Mouse (Mus musculus) embryonic fibroblast, embryonic 13.5 days (primary cell): ENCODE data around the gene Cap2. TPM values are rescaled to one million over a fixed set of nuclear protein-coding genes. Genes with fewer than 3 reads are reported as not detected.

Source experiments
- H3K27ac ChIP-seq: 2 replicates; pipeline ENCODE4 v1.5.1; 2012; ENCODE audit warnings: low read length, control low read depth, inconsistent platforms; ENCODE audit not compliant: insufficient read depth
- H3K4me1 ChIP-seq: 2 replicates; pipeline ENCODE4 v1.6.1; 2011; ENCODE audit warnings: low read length; ENCODE audit not compliant: control insufficient read depth, insufficient read depth
- H3K4me3 ChIP-seq: 2 replicates; pipeline ENCODE4 v1.5.1; 2011; ENCODE audit warnings: mild to moderate bottlenecking, control low read depth, low read length; ENCODE audit not compliant: insufficient read depth
- CTCF ChIP-seq: IDR thresholded peaks from 2 replicates; pipeline ENCODE4 v1.5.1; 2011; ENCODE audit warnings: mild to moderate bottlenecking, control low read depth, low read length, moderate library complexity, borderline replicate concordance; ENCODE audit not compliant: insufficient read depth
- POLR2A ChIP-seq: IDR thresholded peaks from 2 replicates; pipeline ENCODE4 v1.6.1; 2011; ENCODE audit warnings: low read depth, mild to moderate bottlenecking, control low read depth, low read length, moderate library complexity
- polyA plus RNA-seq: library from polyadenylated mRNA; stranded (reverse); fragments of >200 nt; gene quantifications from 2 replicates; pipeline ENCODE4 v1.2.4, GENCODE M21; 2011; ENCODE audit warnings: low read depth; ENCODE audit not compliant: missing spikeins, insufficient read length

The Cap2 gene
- polyA plus RNA-seq, 1 experiment: 24.8 TPM

DNA sequence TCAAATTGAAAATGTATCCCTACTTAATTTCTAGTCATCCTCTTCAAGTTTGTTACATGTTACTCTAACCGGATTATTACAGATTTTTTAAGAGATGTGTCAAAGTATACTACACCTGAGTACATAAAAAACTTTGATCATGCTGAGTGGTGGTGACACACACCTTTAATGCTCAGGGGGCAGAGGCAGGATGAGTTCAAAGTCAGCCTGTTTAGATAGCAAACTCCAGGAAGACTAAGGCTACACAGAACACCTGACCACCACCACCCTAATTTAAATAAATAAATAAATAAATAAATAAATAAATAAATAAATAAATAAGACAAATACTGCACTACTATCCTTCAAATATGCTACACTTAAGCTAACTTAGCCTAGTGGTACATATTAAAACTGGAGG is 194.3 kb downstream of the Cap2 start:
- H3K4me3 ChIP-seq: no peak overlapping the region
- TF ChIP-seq POLR2A (no peak), CTCF (no peak)
- no peaks in the 10 kb centered on the region for H3K4me1 ChIP-seq
- H3K27ac ChIP-seq: no peak overlapping the region

DNA sequence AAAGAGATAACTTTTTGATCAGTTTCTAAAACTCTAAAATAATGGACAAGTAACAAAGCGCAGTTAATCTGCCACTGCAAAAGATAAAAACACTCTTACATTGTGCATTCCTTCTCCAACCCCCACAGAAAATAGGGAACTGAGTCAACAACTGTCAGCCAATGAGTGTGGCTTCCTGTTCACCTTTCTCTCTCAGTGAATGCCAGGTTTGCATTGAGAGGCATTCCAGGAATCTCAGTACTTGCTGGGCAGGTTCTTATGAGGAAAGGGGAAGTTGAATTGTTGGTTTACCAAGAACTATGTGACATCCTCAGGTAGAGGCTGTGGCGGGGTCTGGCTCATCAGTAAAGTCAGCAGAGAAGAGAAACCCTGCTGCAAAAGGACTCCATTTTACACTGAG is 195.1 kb downstream of the Cap2 start:
- Histone ChIP-seq H3K4me1 (no peaks in the 10 kb centered on the region), H3K27ac (no peak overlapping the region), H3K4me3 (no peak overlapping the region)
- TF ChIP-seq CTCF (no peak), POLR2A (no peak)

DNA sequence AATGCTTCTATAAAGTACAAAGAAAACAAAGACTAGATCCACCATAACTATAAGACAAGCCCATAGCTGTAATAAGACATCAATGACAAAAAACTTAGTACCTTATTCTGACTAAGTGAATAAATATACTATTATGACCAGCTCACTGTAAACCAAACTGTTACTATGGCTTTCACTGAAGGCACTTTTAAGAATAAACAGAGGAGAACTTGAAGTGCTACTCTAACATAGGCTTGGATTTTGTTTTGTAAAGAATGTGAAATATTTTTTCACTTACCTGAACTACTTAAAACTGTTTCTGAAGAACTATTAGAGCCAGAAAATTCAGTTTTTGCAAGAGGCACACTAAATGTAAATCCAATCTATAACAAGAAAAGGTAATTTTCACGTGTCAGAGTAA is 197.7 kb downstream of the Cap2 start:
- Histone ChIP-seq H3K4me1 (no peaks in the 10 kb centered on the region), H3K4me3 (no peak overlapping the region), H3K27ac (no peak overlapping the region)
- TF ChIP-seq CTCF (no peak), POLR2A (no peak)

Other genes starting within 250 kb of the Cap2 start
- gene Stmnd1, start 228.1 kb upstream of the Cap2 start, polyA plus RNA-seq: not detected in 2 replicates
- 3.7 and 4.1 TPM in 2 replicates for gene Rbm24, start 83.4 kb upstream of the Cap2 start, polyA plus RNA-seq
- gene Fam8a1, start 167.7 kb downstream of the Cap2 start, polyA plus RNA-seq: 92.8 and 94.2 TPM in 2 replicates
- 99.4 and 120 TPM in 2 replicates for gene Nup153, start 226.1 kb downstream of the Cap2 start, polyA plus RNA-seq